Comparison of ENCODE assay signal across 9 mouse cellular contexts in the genomic region with DNA sequence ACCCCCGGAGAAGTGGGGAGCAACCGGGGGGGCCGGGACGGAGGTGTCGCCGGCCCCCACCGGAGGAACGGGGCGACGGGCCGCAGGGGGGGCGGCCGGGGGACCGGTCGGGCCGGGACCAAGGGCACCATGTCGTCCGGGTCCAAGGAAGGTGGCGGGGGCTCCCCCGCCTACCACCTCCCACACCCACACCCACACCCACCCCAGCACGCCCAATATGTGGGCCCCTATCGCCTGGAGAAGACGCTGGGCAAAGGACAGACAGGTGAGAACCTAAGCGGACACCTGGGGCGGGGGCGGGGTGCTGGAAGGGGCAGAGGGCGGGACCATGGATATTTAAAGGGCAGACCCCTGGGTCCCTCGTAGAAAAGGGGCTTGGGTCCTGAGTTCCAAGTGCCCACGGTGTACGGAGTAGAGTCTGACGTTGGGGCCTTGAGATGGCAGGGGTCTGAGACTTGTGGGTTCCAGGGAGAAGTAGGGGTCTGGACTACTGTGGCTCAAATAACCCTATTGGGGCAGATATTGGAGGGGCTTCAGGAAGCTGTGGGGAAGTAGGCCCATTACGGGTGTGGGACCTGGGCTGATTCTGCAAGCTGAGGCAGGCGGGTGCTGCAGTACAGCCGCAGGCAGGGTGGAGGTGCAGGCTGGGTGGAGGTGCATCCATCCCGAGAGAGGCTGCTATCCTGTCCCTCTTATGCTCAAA. TPM values are rescaled to one million over a fixed set of nuclear protein-coding genes. Genes with fewer than 3 reads are reported as not detected.
DNase-seq lines count a peak whose midpoint lies in the region; ATAC-seq and TF ChIP-seq lines count a peak whose summit lies in the region.
"Had no signal": no experiment of that assay in that cellular context is flagged by ENCODE, and none has a peak within 500 bp of the region (broad histone marks: within the 10 kb centered on the region; RNA-seq: fewer than 3 reads in every experiment).

No protein-coding gene starts in this region.

- H3K9ac ChIP-seq in liver, adult 2 months (ENCODE audit: low read depth, low read length), result peak overlapping the region; percentile 8; the same call in 1 of the 2 replicates
- H3K9ac ChIP-seq in heart, postnatal 0 days (replicated peaks; ENCODE audit: low read depth, low read length), result peak overlapping the region; percentile 93

- WGBS in liver, adult 2 months, result 36% methylated on average over 19 of the region's 35 CpGs
- 17% methylated on average over 23 of the region's 35 CpGs for WGBS in heart, postnatal 0 days
- 7% methylated on average over 30 of the region's 35 CpGs for WGBS in midbrain, embryonic 10.5 days

- no peak for TF ChIP-seq CTCF in liver, adult 2 months (IDR thresholded peaks at IDR 0.05; ENCODE audit: low read depth, low read length)
- no peak for TF ChIP-seq CTCF in heart, postnatal 0 days (IDR thresholded peaks at IDR 0.05; ENCODE audit: low read depth)

- no peaks in the 10 kb centered on the region for H3K79me2 ChIP-seq in liver, adult 2 months (ENCODE audit: control insufficient read depth, insufficient read depth, low read length)

- no peak for TF ChIP-seq POLR2A in liver, adult 2 months (IDR thresholded peaks at IDR 0.05; ENCODE audit: extremely low read depth, insufficient read depth, low read length)

- H3K4me2 ChIP-seq in heart, postnatal 0 days (ENCODE audit: low read depth, low read length), result peak overlapping the region; percentile 100

- H3K27ac ChIP-seq in liver, adult 2 months (replicated peaks; ENCODE audit: insufficient read depth, low read depth, low read length), result no peak overlapping the region
- H3K27ac ChIP-seq in heart, postnatal 0 days (ENCODE audit: low read depth), result peak overlapping the region; percentile 71
- peak overlapping the region; percentile 100 for H3K27ac ChIP-seq in midbrain, embryonic 10.5 days (replicated peaks)

- no peak for DNase-seq in liver, adult 2 months (ENCODE audit: extremely low read depth, low read depth, low spot score)
- DNase-seq in liver, result no peak
- DNase-seq in cerebellum, postnatal 10 days, result peak; percentile 52 to 57
- no peak for DNase-seq in heart, postnatal 0 days (ENCODE audit: low spot score)
- peak; percentile 39 for DNase-seq in midbrain, embryonic 10.5 days (ENCODE audit: low spot score)
- peak; percentile 55 for DNase-seq in testis, postnatal 10 days (ENCODE audit: low spot score)
- no peak for DNase-seq in gastrocnemius, postnatal 25 days

- no peak for TF ChIP-seq EP300 in heart, postnatal 0 days (IDR thresholded peaks at IDR 0.05; ENCODE audit: low read depth)

- no peaks in the 10 kb centered on the region for H3K4me1 ChIP-seq in liver, adult 2 months (ENCODE audit: control insufficient read depth, insufficient read depth, low read length)
- H3K4me1 ChIP-seq in heart, postnatal 0 days (ENCODE audit: control insufficient read depth, insufficient read depth), result no peaks in the 10 kb centered on the region
- H3K4me1 ChIP-seq in midbrain, embryonic 10.5 days, result peaks cover 35% of the 10 kb centered on the region

- no peaks in the 10 kb centered on the region for H3K36me3 ChIP-seq in liver, adult 2 months (ENCODE audit: control insufficient read depth, insufficient read depth, low read length)
- H3K36me3 ChIP-seq in heart, postnatal 0 days (replicated peaks; ENCODE audit: control insufficient read depth, insufficient read depth, low read length), result no peaks in the 10 kb centered on the region; the same call in 1 of the 2 replicates
- peaks cover 39% of the 10 kb centered on the region for H3K36me3 ChIP-seq in midbrain, embryonic 10.5 days

- no peaks in the 10 kb centered on the region for H3K9me3 ChIP-seq in heart, postnatal 0 days (replicated peaks; ENCODE audit: control insufficient read depth, low read length)
- no peaks in the 10 kb centered on the region for H3K9me3 ChIP-seq in midbrain, embryonic 10.5 days (replicated peaks)

- peak overlapping the region; percentile 49; the same call in 1 of the 2 replicates for H3K4me3 ChIP-seq in liver, adult 2 months (ENCODE audit: insufficient read depth, low read depth, low read length)
- H3K4me3 ChIP-seq in heart, postnatal 0 days (ENCODE audit: low read depth, low read length), result peak overlapping the region; percentile 74
- H3K4me3 ChIP-seq in midbrain, embryonic 10.5 days, result peak overlapping the region; percentile 96

- peak; percentile 18; the same call in 1 of the 2 replicates for ATAC-seq in heart, postnatal 0 days (ENCODE audit: insufficient read depth, low read depth)
- ATAC-seq in monocyte, adult 5-6 weeks (replicated peaks; ENCODE audit: insufficient number of reproducible peaks, low FRiP score, low TSS enrichment, poor library complexity, severe bottlenecking), result no peak

- H3K27me3 ChIP-seq in liver, adult 2 months (ENCODE audit: control insufficient read depth, insufficient read depth, low read length), result no peaks in the 10 kb centered on the region
- H3K27me3 ChIP-seq in heart, postnatal 0 days (ENCODE audit: control insufficient read depth, insufficient read depth, low read length), result no peaks in the 10 kb centered on the region
- no peaks in the 10 kb centered on the region for H3K27me3 ChIP-seq in midbrain, embryonic 10.5 days (ENCODE audit: low read depth, poor library complexity, severe bottlenecking)

RNA-seq across cellular contexts. Expression of gene Brsk1, which starts 0.7 kb away (rescaled TPM):
- total RNA-seq in liver, adult 2 months (2014; rRNA removed), result 0.07 and 0.09 TPM in 2 replicates
- 0.27 and 0.40 TPM in 2 replicates for polyA plus RNA-seq in liver, adult 2 months (2012; rRNA removed)
- total RNA-seq in heart, postnatal 0 days (2014; rRNA removed; ENCODE audit: low replicate concordance), result 7.1 and 10.9 TPM in 2 replicates
- 0.22 and 0.36 TPM in 2 replicates for polyA plus RNA-seq in heart, postnatal 0 days (2015; fragmentation: Nextera tagmentation; extraction: Ambion mirVana)
- 1.7 and 2.3 TPM in 2 replicates for polyA plus RNA-seq in midbrain, embryonic 10.5 days (2016; fragmentation: Nextera tagmentation; extraction: Ambion mirVana)
- total RNA-seq in gastrocnemius, postnatal 25 days (2021), result 1 to 10 TPM; 1.4 to 1.7 TPM
- total RNA-seq in monocyte, adult 5-6 weeks (2017), result not detected in 3 replicates

RNA-seq across cellular contexts. Expression of gene Hspbp1, which starts 6.2 kb away (rescaled TPM):
- 18.2 and 25.5 TPM in 2 replicates for total RNA-seq in liver, adult 2 months (2014; rRNA removed)
- 27.3 and 30.6 TPM in 2 replicates for polyA plus RNA-seq in liver, adult 2 months (2012; rRNA removed)
- total RNA-seq in heart, postnatal 0 days (2014; rRNA removed; ENCODE audit: low replicate concordance), result 138 and 156 TPM in 2 replicates
- polyA plus RNA-seq in heart, postnatal 0 days (2015; fragmentation: Nextera tagmentation; extraction: Ambion mirVana), result 69.8 and 72.9 TPM in 2 replicates
- 132 and 142 TPM in 2 replicates for polyA plus RNA-seq in midbrain, embryonic 10.5 days (2016; fragmentation: Nextera tagmentation; extraction: Ambion mirVana)
- 10 to 100 TPM; 21.8 to 23.1 TPM for total RNA-seq in gastrocnemius, postnatal 25 days (2021)
- total RNA-seq in monocyte, adult 5-6 weeks (2017), result 12.9 to 47.3 TPM (median 16.6 TPM) in 3 replicates

RNA-seq across cellular contexts. Expression of gene Ppp6r1, which starts 32.3 kb away (rescaled TPM):
- 47.6 and 54.2 TPM in 2 replicates for total RNA-seq in liver, adult 2 months (2014; rRNA removed)
- polyA plus RNA-seq in liver, adult 2 months (2012; rRNA removed), result 77.5 and 79.2 TPM in 2 replicates
- total RNA-seq in heart, postnatal 0 days (2014; rRNA removed; ENCODE audit: low replicate concordance), result 101 and 146 TPM in 2 replicates
- polyA plus RNA-seq in heart, postnatal 0 days (2015; fragmentation: Nextera tagmentation; extraction: Ambion mirVana), result 4.9 and 5.7 TPM in 2 replicates
- 9.2 and 9.8 TPM in 2 replicates for polyA plus RNA-seq in midbrain, embryonic 10.5 days (2016; fragmentation: Nextera tagmentation; extraction: Ambion mirVana)
- total RNA-seq in gastrocnemius, postnatal 25 days (2021), result 10 to 100 TPM; 41.8 to 46.2 TPM
- total RNA-seq in monocyte, adult 5-6 weeks (2017), result 101 to 191 TPM (median 127 TPM) in 3 replicates

RNA-seq across cellular contexts. Expression of gene Tmem150b, which starts 33.9 kb away (rescaled TPM):
- 0.07 and 0.28 TPM in 2 replicates for total RNA-seq in liver, adult 2 months (2014; rRNA removed)
- 0.19 and 0.44 TPM in 2 replicates for polyA plus RNA-seq in liver, adult 2 months (2012; rRNA removed)
- total RNA-seq in heart, postnatal 0 days (2014; rRNA removed; ENCODE audit: low replicate concordance), result 0.23 TPM in 1 of 2 replicates, not detected in the other
- not detected in 2 replicates for polyA plus RNA-seq in heart, postnatal 0 days (2015; fragmentation: Nextera tagmentation; extraction: Ambion mirVana)
- 0.10 TPM in 2 replicates for polyA plus RNA-seq in midbrain, embryonic 10.5 days (2016; fragmentation: Nextera tagmentation; extraction: Ambion mirVana)
- under 1 TPM in 1 of 2 experiments, not detected in 1; 0.23 TPM for total RNA-seq in gastrocnemius, postnatal 25 days (2021)
- total RNA-seq in monocyte, adult 5-6 weeks (2017), result 5.6 to 6.8 TPM (median 6.4 TPM) in 3 replicates
- total RNA-seq: left cerebral cortex, postnatal 10 days had no signal

RNA-seq across cellular contexts. Expression of gene Kmt5c, which starts 48.8 kb away (rescaled TPM):
- 7.8 and 9.5 TPM in 2 replicates for total RNA-seq in liver, adult 2 months (2014; rRNA removed)
- 23.5 and 35.1 TPM in 2 replicates for polyA plus RNA-seq in liver, adult 2 months (2012; rRNA removed)
- 59.1 and 62.9 TPM in 2 replicates for total RNA-seq in heart, postnatal 0 days (2014; rRNA removed; ENCODE audit: low replicate concordance)
- polyA plus RNA-seq in heart, postnatal 0 days (2015; fragmentation: Nextera tagmentation; extraction: Ambion mirVana), result 38.3 and 42.9 TPM in 2 replicates
- polyA plus RNA-seq in midbrain, embryonic 10.5 days (2016; fragmentation: Nextera tagmentation; extraction: Ambion mirVana), result 91.6 and 103 TPM in 2 replicates
- total RNA-seq in gastrocnemius, postnatal 25 days (2021), result 10 to 100 TPM; 10.7 to 12.3 TPM
- total RNA-seq in monocyte, adult 5-6 weeks (2017), result 25.1 to 60.4 TPM (median 38.0 TPM) in 3 replicates

Comparison
In these comparisons a context has a peak if more than half of its experiments do, and no peak if none do; other contexts are left out.
1. DNase-seq: peak in cerebellum, postnatal 10 days (2 of 2), midbrain, embryonic 10.5 days (single experiment) and testis, postnatal 10 days (single experiment); none in liver, adult 2 months (single experiment), liver (single experiment), heart, postnatal 0 days (single experiment) and gastrocnemius, postnatal 25 days (single experiment).
2. Peak in every context shown above with its lines, with median percentiles within 50 percentile points of each other: H3K4me3 ChIP-seq.